In the genomic region with DNA sequence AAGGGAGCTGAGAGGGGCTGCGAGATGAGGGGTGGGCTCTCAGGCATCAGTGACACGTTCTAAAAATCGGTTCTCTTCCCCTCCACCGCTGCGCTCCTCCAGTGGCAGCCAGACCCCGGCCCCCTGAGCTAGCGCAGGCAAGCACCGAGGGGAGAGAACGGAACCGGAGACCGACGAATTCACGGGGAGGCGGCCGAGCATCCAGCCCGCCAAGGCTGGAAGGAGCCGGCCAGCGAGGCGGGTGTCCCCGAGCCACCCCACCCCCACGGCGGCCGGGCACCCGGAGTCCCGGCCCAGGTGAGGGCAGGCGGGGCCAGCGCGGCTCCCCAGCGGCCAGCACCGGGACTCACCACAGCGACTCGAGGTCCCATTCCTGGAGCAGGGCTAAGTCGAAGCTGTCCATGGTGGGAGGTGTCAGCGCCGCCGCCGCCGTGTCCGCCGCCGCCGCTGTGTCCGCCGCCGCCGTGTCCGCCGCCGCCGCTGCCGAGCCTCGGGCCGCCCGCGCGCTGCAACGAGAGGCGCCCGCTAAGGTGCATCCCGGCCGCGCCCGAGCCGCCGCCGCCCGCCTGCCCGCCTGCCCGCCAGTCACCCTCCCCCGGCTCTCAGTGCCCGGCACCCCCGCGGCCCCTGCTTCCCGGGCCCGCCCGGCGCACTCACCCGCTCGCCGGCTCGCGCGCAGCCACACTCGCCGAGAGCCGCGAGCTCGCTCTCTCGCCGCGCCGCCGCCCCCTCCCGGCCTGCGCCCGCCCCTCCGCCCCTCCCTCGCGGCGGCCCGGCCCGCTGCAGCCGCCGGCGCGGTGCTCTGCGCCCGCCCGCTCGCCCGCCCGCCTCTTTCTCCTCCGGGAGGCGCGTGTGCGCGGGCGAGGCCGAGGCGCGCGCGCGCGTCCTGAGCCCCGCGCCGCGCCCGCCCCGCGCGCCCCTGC, we compare ENCODE assay signal across 8 mouse cellular contexts. TPM values are rescaled to one million over a fixed set of nuclear protein-coding genes. Genes with fewer than 3 reads are reported as not detected.
DNase-seq lines count a peak whose midpoint lies in the region; ATAC-seq lines count a peak whose summit lies in the region.

No protein-coding gene starts in this region.

- H3K9me3 ChIP-seq in forebrain, embryonic 13.5 days (replicated peaks) = no peaks in the 10 kb centered on the region

- peak overlapping the region; percentile 75 for H3K4me2 ChIP-seq in forebrain, embryonic 13.5 days

- H3K27ac ChIP-seq in brown adipose tissue, adult 24 weeks (replicated peaks; ENCODE audit: low read depth, low read length) = no peak overlapping the region
- peak overlapping the region; percentile 95 for H3K27ac ChIP-seq in forebrain, embryonic 13.5 days

- peak overlapping the region; percentile 68 for H3K4me3 ChIP-seq in brown adipose tissue, adult 24 weeks (ENCODE audit: insufficient read depth, low read depth, low read length)
- H3K4me3 ChIP-seq in forebrain, embryonic 13.5 days = peak overlapping the region; percentile 92

- DNase-seq in ES-CJ7 (ENCODE audit: low read depth, low spot score) = peak; percentile 13
- peak; percentile 62 for DNase-seq in heart, postnatal 4 days
- DNase-seq in layer of hippocampus, postnatal 36 days = peak; percentile 47 to 53
- DNase-seq in lung, postnatal 36 days = peak; percentile 56
- DNase-seq in retina, postnatal 7 days (ENCODE audit: low read depth, low spot score) = peak; percentile 52
- DNase-seq in urinary bladder, postnatal 4 days (ENCODE audit: low spot score in 2 of 2) = peak; percentile 54 to 64

- under 1% methylated on average over 83 of the region's 133 CpGs for WGBS in forebrain, embryonic 13.5 days

- H3K36me3 ChIP-seq in forebrain, embryonic 13.5 days (ENCODE audit: poor library complexity, severe bottlenecking) = no peaks in the 10 kb centered on the region

- H3K4me1 ChIP-seq in brown adipose tissue, adult 24 weeks (ENCODE audit: control insufficient read depth, insufficient read depth, insufficient read length, low read length) = no peaks in the 10 kb centered on the region
- peaks cover 59% of the 10 kb centered on the region for H3K4me1 ChIP-seq in forebrain, embryonic 13.5 days

- peak; percentile 92 for ATAC-seq in forebrain, embryonic 13.5 days

- no peaks in the 10 kb centered on the region for H3K27me3 ChIP-seq in forebrain, embryonic 13.5 days

- H3K9ac ChIP-seq in forebrain, embryonic 13.5 days = peak overlapping the region; percentile 97

RNA-seq across cellular contexts. Expression of a gene that starts 37.8 kb away (rescaled TPM):
- polyA plus RNA-seq in brown adipose tissue, adult 24 weeks (2012; ENCODE audit: insufficient read depth, insufficient read length, missing spikeins) = 0.67 and 1.3 TPM in 2 replicates
- 9.3 and 10.6 TPM in 2 replicates for polyA plus RNA-seq in forebrain, embryonic 13.5 days (2015; fragmentation: Nextera tagmentation; extraction: Ambion mirVana)
- total RNA-seq in heart, postnatal 4 days (2021) = 1 to 10 TPM; 7.9 to 8.0 TPM
- 100 to 1,000 TPM in 1 of 2 experiments, 10 to 100 TPM in 1; 99.4 to 119 TPM for total RNA-seq in layer of hippocampus, postnatal 36 days (2021)

Comparison
In these comparisons a context has a peak if more than half of its experiments do, and no peak if none do; other contexts are left out.
1. RNA of a gene that starts 37.8 kb away (total RNA-seq): 99.4 to 119 TPM in layer of hippocampus, postnatal 36 days; 7.9 to 8.0 TPM in heart, postnatal 4 days; every median in the first group is over 10 times any median in the second.
2. Peak in every context shown above with its lines, with median percentiles within 50 percentile points of each other: DNase-seq.